Mouse (Mus musculus): ENCODE results near the gene Ero1lb. TPM values are rescaled to one million over a fixed set of nuclear protein-coding genes. Genes with fewer than 3 reads are reported as not detected.
A peak's percentile ranks its signal among the peaks of the same experiment; 100 is the strongest.
"Not testable (repeated sequence)": the region's sequence is repeated elsewhere in the genome, so short reads cannot be mapped to it uniquely, and the experiment has no call there.

Ero1lb gene
- total RNA-seq, 2 experiments from 2014 or later = 2.6 to 2.7 TPM

GRCm38 (mm10) chr13:12568597-12569469 lies 3.2 kb downstream of the Ero1lb start:
- no peak for DNase-seq
- intact Hi-C loops (cut with DNase I) = loop anchor here (5.0 kb wide), 3 partner anchors 107 to 312 kb away; partner anchors contain the start of genes Heatr1, Lgals8 and Mtr

- no peak for DNase-seq
- intact Hi-C loops (cut with DNase I) = loop anchor here (5.0 kb wide), 3 partner anchors 107 to 312 kb away; partner anchors contain the start of genes Heatr1, Lgals8 and Mtr
These were observed 4.1 kb downstream of the Ero1lb start for GRCm38 (mm10) chr13:12569741-12570140.

- DNase-seq = peak in 1 of 2 experiments; percentile 11
- intact Hi-C loops (cut with DNase I) = no loop called here
These were observed 9.4 kb downstream of the Ero1lb start for GRCm38 (mm10) chr13:12574979-12575536.

GRCm38 (mm10) chr13:12578145-12578544 lies 12.5 kb downstream of the Ero1lb start:
- DNase-seq = no peak
- intact Hi-C loops (cut with DNase I) = no loop called here

- intact Hi-C loops (cut with DNase I) = loop anchor here (2.0 to 10.0 kb wide), 2 partner anchors 116 to 736 kb away; no protein-coding TSS in a partner anchor
- peak; percentile 59 to 77 for DNase-seq
These were observed 23.3 kb downstream of the Ero1lb start for GRCm38 (mm10) chr13:12589003-12589402.

- intact Hi-C loops (cut with DNase I) = not testable (repeated sequence)
- DNase-seq = peak in 1 of 2 experiments; percentile 3
These were observed 31.4 kb downstream of the Ero1lb start for GRCm38 (mm10) chr13:12597075-12597474.

- intact Hi-C loops (cut with DNase I); DNase-seq: not testable (repeated sequence)
These were observed 44.5 kb downstream of the Ero1lb start for GRCm38 (mm10) chr13:12610206-12610605.

- intact Hi-C loops (cut with DNase I); DNase-seq: not testable (repeated sequence)
These were observed 48.4 kb downstream of the Ero1lb start for GRCm38 (mm10) chr13:12614026-12614425.

GRCm38 (mm10) chr13:12614591-12614990 lies 48.9 kb downstream of the Ero1lb start:
- DNase-seq; intact Hi-C loops (cut with DNase I): not testable (repeated sequence)

- DNase-seq; intact Hi-C loops (cut with DNase I): not testable (repeated sequence)
These were observed 49.3 kb downstream of the Ero1lb start for GRCm38 (mm10) chr13:12615014-12615413.

- intact Hi-C loops (cut with DNase I); DNase-seq: not testable (repeated sequence)
These were observed 50.8 kb downstream of the Ero1lb start for GRCm38 (mm10) chr13:12616489-12616888.

GRCm38 (mm10) chr13:12619808-12620207 lies 54.1 kb downstream of the Ero1lb start:
- DNase-seq; intact Hi-C loops (cut with DNase I): not testable (repeated sequence)

- DNase-seq = not testable (repeated sequence)
These were observed 60.4 kb downstream of the Ero1lb start for GRCm38 (mm10) chr13:12626061-12626460.

GRCm38 (mm10) chr13:12627746-12628145 lies 62.1 kb downstream of the Ero1lb start:
- DNase-seq; intact Hi-C loops (cut with DNase I): not testable (repeated sequence)

More at GRCm38 (mm10) chr13:12626061-12626460, 60.4 kb downstream of the Ero1lb start:
- intact Hi-C loops (cut with DNase I) = not testable (repeated sequence)

- intact Hi-C loops (cut with DNase I); DNase-seq: not testable (repeated sequence)
These were observed 62.5 kb downstream of the Ero1lb start for GRCm38 (mm10) chr13:12628181-12628580.

GRCm38 (mm10) chr13:12630252-12630651 lies 64.6 kb downstream of the Ero1lb start:
- DNase-seq; intact Hi-C loops (cut with DNase I): not testable (repeated sequence)

GRCm38 (mm10) chr13:12634941-12635588 lies 69.4 kb downstream of the Ero1lb start:
- DNase-seq; intact Hi-C loops (cut with DNase I): not testable (repeated sequence)

- intact Hi-C loops (cut with DNase I); DNase-seq: not testable (repeated sequence)
These were observed 77.1 kb downstream of the Ero1lb start for GRCm38 (mm10) chr13:12642795-12643194.

- DNase-seq; intact Hi-C loops (cut with DNase I): not testable (repeated sequence)
These were observed 81.0 kb downstream of the Ero1lb start for GRCm38 (mm10) chr13:12646676-12647075.

GRCm38 (mm10) chr13:12650020-12650876 lies 84.6 kb downstream of the Ero1lb start:
- DNase-seq = peak; percentile 73 to 77
- intact Hi-C loops (cut with DNase I) = not testable (repeated sequence)
